Mouse (Mus musculus) small intestine, adult 2 months (tissue): ENCODE measurements around the gene Mtfr1l.

ENCODE experiments used
- CTCF ChIP-seq: fragments of 200-500 bp; IDR thresholded peaks from 2 replicates; pipeline ENCODE4 v1.5.1; 2012; ENCODE audit warnings: low read depth, mild to moderate bottlenecking, control low read depth, inconsistent platforms, low read length, moderate library complexity, mixed read lengths; ENCODE audit not compliant: insufficient replicate concordance, insufficient read length; ENCODE audit errors: extremely low read depth
- POLR2A ChIP-seq: fragments of 200-500 bp; IDR thresholded peaks from 2 replicates; pipeline ENCODE4 v1.6.1; 2012; ENCODE audit warnings: low read depth, mild to moderate bottlenecking, control low read depth, inconsistent platforms, low read length, moderate library complexity

DNA sequence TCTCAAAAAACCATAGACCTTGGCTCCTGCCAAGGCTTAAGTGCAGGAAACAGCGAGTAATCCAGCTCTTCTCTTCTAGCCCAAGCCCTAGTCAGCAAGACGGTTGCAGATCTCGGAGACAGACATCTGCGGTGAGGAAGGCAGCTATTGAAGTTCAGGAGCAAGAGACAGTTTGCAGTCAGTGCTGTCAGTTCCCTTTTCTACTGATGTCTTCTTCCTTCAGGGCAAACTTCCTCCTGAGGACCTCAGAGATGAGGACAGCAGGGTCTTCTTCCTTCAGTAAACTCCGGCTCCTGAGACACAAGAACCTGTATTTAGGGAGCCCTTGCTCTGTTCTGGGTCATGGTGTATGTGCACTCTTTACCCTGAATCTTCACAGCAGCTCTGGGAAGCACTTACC lies 9.0 kb downstream of the Mtfr1l start:
- no peak for TF ChIP-seq POLR2A
- TF ChIP-seq CTCF = no peak
